Mouse (Mus musculus) adrenal gland, adult (tissue): ENCODE results near the gene Ifnk.

Source experiments
- DNase-seq, 2 experiments: peaks; one replicate each; pipeline ENCODE4 v3.0.0; 2022 to 2023; ENCODE audit warnings: low spot score in 1 of 2; ENCODE audit not compliant: inconsistent age in 2 of 2

Gene Ifnk

DNA sequence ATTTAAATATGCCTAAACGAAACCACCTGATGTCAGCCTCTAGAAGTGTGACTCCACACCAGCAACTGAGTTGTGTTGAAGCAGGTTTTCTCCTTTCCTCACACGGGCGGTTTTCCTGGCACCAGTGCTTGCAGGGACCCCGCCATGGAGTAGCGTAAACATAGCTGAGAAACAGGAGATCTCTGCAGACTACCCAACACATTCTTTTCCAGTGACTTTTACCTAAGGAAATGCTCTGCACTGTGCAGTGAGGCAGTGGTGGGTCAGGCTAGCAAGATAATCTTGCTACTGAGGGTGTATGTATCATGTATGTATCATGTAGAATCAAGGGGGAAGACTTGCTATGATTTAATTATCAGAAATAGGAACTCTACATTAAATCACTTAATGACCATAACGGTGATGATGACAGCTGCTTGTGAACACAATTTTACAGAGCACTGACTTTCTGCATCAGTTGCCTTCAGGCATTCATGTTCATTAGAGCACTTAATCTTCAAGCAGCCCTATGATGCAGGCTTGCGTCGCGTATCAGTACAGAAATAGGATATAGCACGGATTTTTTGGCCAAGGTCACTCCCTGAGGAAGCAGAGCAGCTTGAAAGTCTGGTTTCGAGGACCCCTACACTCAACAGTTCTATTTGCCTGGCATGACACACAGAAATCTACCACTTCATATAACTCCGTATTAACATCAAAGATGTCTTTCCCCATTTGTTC lies 26.2 kb downstream of the Ifnk start:
- DNase-seq: no peak

DNA sequence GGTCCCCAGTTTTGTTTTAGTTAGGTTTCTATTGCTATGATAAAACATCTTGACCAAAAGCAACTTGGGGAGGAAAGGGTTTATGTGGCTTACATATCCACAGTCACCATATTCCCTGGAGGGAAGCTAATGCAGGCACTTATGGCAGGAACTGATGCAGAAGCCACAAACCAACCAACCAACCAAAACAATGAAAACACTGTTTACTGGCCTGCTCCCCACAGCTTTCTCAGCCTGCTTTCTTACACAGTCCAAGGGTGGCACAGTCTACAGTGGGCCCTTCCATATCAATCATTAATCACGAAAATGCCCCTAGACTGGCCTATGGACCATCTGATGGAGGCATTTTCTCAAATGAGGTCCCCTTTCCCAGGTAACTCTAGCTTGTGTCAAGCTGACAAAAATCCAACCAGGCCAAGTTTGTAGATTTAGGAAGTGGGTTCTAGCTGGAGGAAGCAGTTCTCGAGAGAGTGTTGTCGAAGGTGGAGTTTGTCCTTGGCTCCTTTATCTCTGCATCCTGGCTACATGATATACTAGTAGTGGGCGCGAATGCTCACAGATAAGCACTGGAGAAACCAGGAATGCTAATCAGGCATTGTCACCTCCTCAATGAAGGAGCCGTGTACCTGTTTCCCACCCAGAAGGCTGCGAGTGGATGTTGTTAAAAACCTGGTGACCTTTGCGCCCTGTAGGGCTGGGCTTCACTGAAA lies 35.9 kb downstream of the Ifnk start:
- no peak for DNase-seq

DNA sequence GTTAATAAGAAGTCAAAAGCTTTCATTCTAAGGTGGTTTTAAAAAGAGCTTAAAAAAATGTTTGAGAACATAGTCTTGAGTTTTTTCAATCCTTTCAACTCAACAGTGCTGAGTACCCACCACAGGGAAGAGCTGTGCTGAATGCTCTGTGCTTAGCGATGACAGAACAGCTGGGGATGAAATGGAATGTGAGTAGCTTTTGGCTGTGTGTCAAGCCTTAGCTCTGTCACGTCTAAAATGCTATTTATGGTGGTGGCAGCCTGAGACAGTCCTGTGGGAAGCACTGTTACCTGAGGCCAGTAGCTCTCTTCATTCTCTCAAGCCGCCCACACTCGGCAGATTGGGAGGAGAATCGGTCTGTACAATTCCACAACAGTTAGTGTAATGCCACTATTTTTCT lies 37.9 kb downstream of the Ifnk start:
- no peak for DNase-seq

GRCm38 (mm10) chr4:35192725-35193124 lies 40.9 kb downstream of the Ifnk start:
- DNase-seq: peak in 1 of 2 experiments; percentile 57

GRCm38 (mm10) chr4:35201700-35202099 lies 49.8 kb downstream of the Ifnk start:
- no peak for DNase-seq
